Mouse (Mus musculus) ES-E14 (cell line): ENCODE results near the gene Nell2. TPM values are rescaled to one million over a fixed set of nuclear protein-coding genes. Genes with fewer than 3 reads are reported as not detected.

Source experiments
- DNase-seq: peaks from one replicate; pipeline ENCODE4 v3.0.0-alpha.2; 2013; ENCODE audit warnings: low read depth, low spot score
- H3K27ac ChIP-seq: 2 replicates; pipeline ENCODE4 v1.5.1; 2012; ENCODE audit warnings: low read depth, mild to moderate bottlenecking, low read length, moderate library complexity, mixed read lengths; ENCODE audit not compliant: poor library complexity, insufficient read depth, severe bottlenecking
- H3K36me3 ChIP-seq: 2 replicates; pipeline ENCODE4 v1.6.1; 2012; ENCODE audit warnings: mild to moderate bottlenecking, low read length, moderate library complexity, mixed read lengths; ENCODE audit not compliant: control insufficient read depth, poor library complexity, insufficient read depth, severe bottlenecking
- H3K4me1 ChIP-seq, 2 experiments: fragments of 150-350 bp in 1 of 2; sonication (generic) in 1 of 2; 2 replicates each; pipeline ENCODE4 v1.6.1; 2012; ENCODE audit warnings: low read length in 2 of 2, mild to moderate bottlenecking in 1 of 2, mixed read lengths in 1 of 2; ENCODE audit not compliant: control insufficient read depth in 2 of 2, insufficient read depth in 2 of 2, poor library complexity in 1 of 2
- H3K4me3 ChIP-seq, 2 experiments: fragments of 150-350 bp in 1 of 2; sonication (generic) in 1 of 2; 2 replicates each; pipeline ENCODE4 v1.5.1; 2012; ENCODE audit warnings: low read length in 2 of 2, low read depth in 1 of 2, mild to moderate bottlenecking in 1 of 2, mixed read lengths in 1 of 2; ENCODE audit not compliant: insufficient read depth in 1 of 2, poor library complexity in 1 of 2, severe bottlenecking in 1 of 2
- H3K9ac ChIP-seq: 2 replicates; pipeline ENCODE4 v1.6.1; 2012; ENCODE audit warnings: low read depth, mild to moderate bottlenecking, low read length, mixed read lengths; ENCODE audit not compliant: poor library complexity, insufficient read depth, severe bottlenecking
- H3K9me3 ChIP-seq: fragments of 150-350 bp; sonication (generic); 2 replicates; pipeline ENCODE4 v1.6.1; 2012; ENCODE audit warnings: low read depth, mild to moderate bottlenecking, low read length; ENCODE audit not compliant: control insufficient read depth, insufficient read depth
- CHD2 ChIP-seq: IDR thresholded peaks from 2 replicates; pipeline ENCODE4 v1.6.1; 2014; ENCODE audit warnings: mild to moderate bottlenecking, low read depth, low read length, inconsistent platforms
- HCFC1 ChIP-seq: IDR thresholded peaks from 2 replicates; pipeline ENCODE4 v1.6.1; 2012; ENCODE audit warnings: low read length, inconsistent platforms, borderline replicate concordance; ENCODE audit not compliant: insufficient read depth
- MAFK ChIP-seq: IDR thresholded peaks from 2 replicates; pipeline ENCODE4 v1.6.1; 2014; ENCODE audit warnings: mild to moderate bottlenecking, low read depth, low read length, inconsistent platforms; ENCODE audit not compliant: insufficient read depth
- ZC3H11A ChIP-seq: IDR thresholded peaks from 2 replicates; pipeline ENCODE4 v1.6.1; 2012; ENCODE audit warnings: low read depth, mild to moderate bottlenecking, inconsistent platforms, low read length, borderline replicate concordance
- ZNF384 ChIP-seq: IDR thresholded peaks from 2 replicates; pipeline ENCODE4 v1.6.1; 2012; ENCODE audit warnings: low read depth, low read length, inconsistent platforms
- in situ Hi-C, 2 experiments: fragments of 600-800 bp; cut with MboI; formaldehyde crosslinking; loops; one replicate each; pipeline ENCODE4 v1.15.1; 2025; ENCODE audit warnings: low sequenced_read_pairs in 2 of 2, inconsistent platforms in 1 of 2; ENCODE audit not compliant: unreplicated experiment in 2 of 2
- total RNA-seq: library from RNA; depleted of rRNA; stranded (reverse); fragments of 300-350 nt; gene quantifications from 2 replicates; pipeline ENCODE4 v1.2.3, GENCODE M21; 2012

Gene Nell2
- total RNA-seq, 1 experiment: 3.4 TPM

GRCm38 (mm10) chr15:95460041-95460566, 68.3 kb downstream of the Nell2 start:
- Histone ChIP-seq H3K4me3 (no peak overlapping the region), H3K4me1 (no peaks in the 10 kb centered on the region), H3K27ac (no peak overlapping the region), H3K36me3 (no peaks in the 10 kb centered on the region), H3K9me3 (no peaks in the 10 kb centered on the region), H3K9ac (0 out of 2 replicates have a peak overlapping the region, but pooled peaks have one; percentile 24)
- in situ Hi-C loops: no loop called here
- TF ChIP-seq CHD2: no peak
- no peak for TF ChIP-seq MAFK
- TF ChIP-seq ZC3H11A: no peak
- no peak for TF ChIP-seq ZNF384
- no peak for TF ChIP-seq HCFC1
- no peak for DNase-seq

GRCm38 (mm10) chr15:95444586-95444985, 83.8 kb downstream of the Nell2 start:
- no peaks in the 10 kb centered on the region for H3K36me3 ChIP-seq
- H3K27ac ChIP-seq: no peak overlapping the region
- H3K9me3 ChIP-seq: no peaks in the 10 kb centered on the region
- no peak for TF ChIP-seq ZC3H11A
- TF ChIP-seq CHD2: no peak
- TF ChIP-seq MAFK: no peak
- no peak for TF ChIP-seq HCFC1
- TF ChIP-seq ZNF384: no peak
- no peak overlapping the region for H3K4me3 ChIP-seq
- no peak overlapping the region for H3K9ac ChIP-seq
- H3K4me1 ChIP-seq: no peaks in the 10 kb centered on the region
- DNase-seq: no peak
- in situ Hi-C loops: no loop called here

GRCm38 (mm10) chr15:95437740-95438139, 90.6 kb downstream of the Nell2 start:
- DNase-seq: no peak
- Histone ChIP-seq H3K9ac (no peak overlapping the region), H3K4me3 (no peak overlapping the region), H3K4me1 (no peaks in the 10 kb centered on the region), H3K27ac (no peak overlapping the region), H3K36me3 (no peaks in the 10 kb centered on the region), H3K9me3 (no peaks in the 10 kb centered on the region)
- in situ Hi-C loops: no loop called here
- TF ChIP-seq HCFC1 (no peak), ZC3H11A (no peak), MAFK (no peak), ZNF384 (no peak), CHD2 (no peak)

GRCm38 (mm10) chr15:95436261-95436660, 92.1 kb downstream of the Nell2 start:
- Histone ChIP-seq H3K9me3 (no peaks in the 10 kb centered on the region), H3K27ac (no peak overlapping the region), H3K4me3 (no peak overlapping the region), H3K36me3 (no peaks in the 10 kb centered on the region), H3K9ac (no peak overlapping the region), H3K4me1 (no peaks in the 10 kb centered on the region)
- in situ Hi-C loops: no loop called here
- DNase-seq: no peak
- TF ChIP-seq CHD2 (no peak), ZC3H11A (no peak)

GRCm38 (mm10) chr15:95431156-95431799, 97.1 kb downstream of the Nell2 start:
- H3K4me3 ChIP-seq: no peak overlapping the region
- no peak overlapping the region for H3K9ac ChIP-seq
- H3K27ac ChIP-seq: no peak overlapping the region
- no peak for DNase-seq
- no peaks in the 10 kb centered on the region for H3K4me1 ChIP-seq
- no peaks in the 10 kb centered on the region for H3K9me3 ChIP-seq
- no peaks in the 10 kb centered on the region for H3K36me3 ChIP-seq
- no peak for TF ChIP-seq ZNF384
- no peak for TF ChIP-seq MAFK
- TF ChIP-seq CHD2: no peak
- TF ChIP-seq HCFC1: no peak
- in situ Hi-C loops: no loop called here
